Mouse (Mus musculus) A20 (cell line): ENCODE results near the gene Defb22.
A peak's percentile ranks its signal among the peaks of the same experiment; 100 is the strongest.

ENCODE experiments used
- DNase-seq: peaks from one replicate; pipeline ENCODE4 v3.0.0-alpha.2; 2011; ENCODE audit warnings: low read depth, low spot score

Gene Defb22

GRCm38 (mm10) chr2:152490038-152490437 lies at the start of gene Defb22:
Defb22 (minus strand) TSS chr2:152490138.
- DNase-seq, result no peak

- DNase-seq, result no peak
Observed at GRCm38 (mm10) chr2:152517981-152518380, 28.0 kb upstream of the Defb22 start, which contains the start of gene Defb28. Defb28 (plus strand) TSS chr2:152518255.

- no peak for DNase-seq
Observed at GRCm38 (mm10) chr2:152516084-152516483, 26.1 kb upstream of the Defb22 start.

GRCm38 (mm10) chr2:152511592-152511991 lies 21.7 kb upstream of the Defb22 start, which contains the start of gene Defb26:
Defb26 (minus strand) TSS chr2:152511692.
- no peak for DNase-seq

GRCm38 (mm10) chr2:152503950-152504349 lies 14.0 kb upstream of the Defb22 start:
- DNase-seq, result no peak

- DNase-seq, result peak; percentile 26
Observed at GRCm38 (mm10) chr2:152500863-152501229, 10.9 kb upstream of the Defb22 start.

GRCm38 (mm10) chr2:152500204-152500862 lies 10.4 kb upstream of the Defb22 start:
- no peak for DNase-seq

GRCm38 (mm10) chr2:152498020-152498419 lies 8.1 kb upstream of the Defb22 start:
- DNase-seq, result no peak

GRCm38 (mm10) chr2:152493151-152493550 lies 3.2 kb upstream of the Defb22 start:
- no peak for DNase-seq

- peak; percentile 28 for DNase-seq
Observed at GRCm38 (mm10) chr2:152487024-152487423, 2.9 kb downstream of the Defb22 start.

- DNase-seq, result no peak
Observed at GRCm38 (mm10) chr2:152481726-152482125, 8.2 kb downstream of the Defb22 start.

GRCm38 (mm10) chr2:152480881-152481280 lies 9.1 kb downstream of the Defb22 start:
- no peak for DNase-seq

GRCm38 (mm10) chr2:152476763-152477162 lies 13.2 kb downstream of the Defb22 start, which contains the start of gene Defb20:
Defb20 (plus strand) TSS chr2:152477063.
- DNase-seq, result no peak

- DNase-seq, result no peak
Observed at GRCm38 (mm10) chr2:152472434-152472833, 17.5 kb downstream of the Defb22 start.

- peak; percentile 74 for DNase-seq
Observed at GRCm38 (mm10) chr2:152470973-152471372, 19.0 kb downstream of the Defb22 start.

- DNase-seq, result no peak
Observed at GRCm38 (mm10) chr2:152464570-152465150, 25.3 kb downstream of the Defb22 start, which contains the start of gene Defb23. Defb23 (minus strand) TSS chr2:152464620.

GRCm38 (mm10) chr2:152459241-152459640 lies 30.7 kb downstream of the Defb22 start:
- no peak for DNase-seq

- DNase-seq, result no peak
Observed at GRCm38 (mm10) chr2:152452101-152452781, 37.7 kb downstream of the Defb22 start.

- peak; percentile 54 for DNase-seq
Observed at GRCm38 (mm10) chr2:152450241-152450640, 39.7 kb downstream of the Defb22 start.

GRCm38 (mm10) chr2:152447461-152447860 lies 42.5 kb downstream of the Defb22 start:
- no peak for DNase-seq

- no peak for DNase-seq
Observed at GRCm38 (mm10) chr2:152446642-152447041, 43.3 kb downstream of the Defb22 start.

GRCm38 (mm10) chr2:152443281-152443680 lies 46.7 kb downstream of the Defb22 start:
- DNase-seq, result no peak

- DNase-seq, result no peak
Observed at GRCm38 (mm10) chr2:152442322-152442721, 47.6 kb downstream of the Defb22 start.
